Mouse (Mus musculus) adrenal gland, adult (tissue): ENCODE results near the gene Il34.

Source experiments
- DNase-seq, 2 experiments: peaks; one replicate each; pipeline ENCODE4 v3.0.0; 2022 to 2023; ENCODE audit warnings: low spot score in 1 of 2; ENCODE audit not compliant: inconsistent age in 2 of 2

Gene Il34

GRCm38 (mm10) chr8:110779924-110780718 lies 25.6 kb downstream of the Il34 start:
- peak; percentile 42 to 76 for DNase-seq

GRCm38 (mm10) chr8:110776335-110776734 lies 29.4 kb downstream of the Il34 start:
- no peak for DNase-seq

- DNase-seq = no peak
Observed at GRCm38 (mm10) chr8:110775721-110776120, 30.0 kb downstream of the Il34 start.

- no peak for DNase-seq
Observed at GRCm38 (mm10) chr8:110775316-110775715, 30.4 kb downstream of the Il34 start.

- DNase-seq = no peak
Observed at GRCm38 (mm10) chr8:110774725-110775124, 31.0 kb downstream of the Il34 start.

- DNase-seq = peak in 1 of 2 experiments; percentile 65
Observed at GRCm38 (mm10) chr8:110774047-110774446, 31.7 kb downstream of the Il34 start.

- no peak for DNase-seq
Observed at GRCm38 (mm10) chr8:110772452-110772851, 33.3 kb downstream of the Il34 start.

GRCm38 (mm10) chr8:110767261-110767660 lies 38.5 kb downstream of the Il34 start:
- DNase-seq = no peak

- no peak for DNase-seq
Observed at GRCm38 (mm10) chr8:110764671-110765070, 41.1 kb downstream of the Il34 start.

GRCm38 (mm10) chr8:110761988-110762387 lies 43.7 kb downstream of the Il34 start:
- peak in 1 of 2 experiments; percentile 58 for DNase-seq

GRCm38 (mm10) chr8:110761185-110761584 lies 44.5 kb downstream of the Il34 start:
- DNase-seq = peak; percentile 62 to 79

GRCm38 (mm10) chr8:110760280-110760940 lies 45.3 kb downstream of the Il34 start:
- DNase-seq = peak in 1 of 2 experiments; percentile 47

GRCm38 (mm10) chr8:110756196-110756595 lies 49.5 kb downstream of the Il34 start:
- no peak for DNase-seq

- no peak for DNase-seq
Observed at GRCm38 (mm10) chr8:110755511-110756170, 50.1 kb downstream of the Il34 start.

- no peak for DNase-seq
Observed at GRCm38 (mm10) chr8:110754713-110755112, 51.0 kb downstream of the Il34 start.

- DNase-seq = no peak
Observed at GRCm38 (mm10) chr8:110751490-110751889, 54.2 kb downstream of the Il34 start.

- DNase-seq = no peak
Observed at GRCm38 (mm10) chr8:110750269-110750668, 55.5 kb downstream of the Il34 start.

GRCm38 (mm10) chr8:110749500-110750170 lies 56.1 kb downstream of the Il34 start:
- DNase-seq = peak in 1 of 2 experiments; percentile 88

- DNase-seq = no peak
Observed at GRCm38 (mm10) chr8:110746661-110747060, 59.1 kb downstream of the Il34 start.

GRCm38 (mm10) chr8:110745162-110745561 lies 60.6 kb downstream of the Il34 start:
- no peak for DNase-seq

- DNase-seq = no peak
Observed at GRCm38 (mm10) chr8:110742452-110742818, 63.3 kb downstream of the Il34 start.
